Mouse (Mus musculus) MEL (cell line): ENCODE data around the gene Hat1. TPM values are rescaled to one million over a fixed set of nuclear protein-coding genes. Genes with fewer than 3 reads are reported as not detected.
A peak's percentile ranks its signal among the peaks of the same experiment; 100 is the strongest.

Experiments used
- DNase-seq: peaks from one replicate; pipeline ENCODE4 v3.0.0; 2011; ENCODE audit warnings: low read depth, low spot score
- H3K27ac ChIP-seq: 2 replicates; pipeline ENCODE4 v1.5.1; 2012; ENCODE audit warnings: low read depth, mild to moderate bottlenecking, control low read depth, low read length, moderate library complexity; ENCODE audit not compliant: control insufficient read depth
- H3K27me3 ChIP-seq, 2 experiments: fragments of 150-350 bp in 1 of 2; sonication (generic) in 1 of 2; 2 replicates each; pipeline ENCODE4 v1.6.1; 2012; ENCODE audit warnings: low read length in 2 of 2, mild to moderate bottlenecking in 2 of 2, improper control_type of control experiment in 1 of 2, moderate library complexity in 1 of 2; ENCODE audit not compliant: insufficient read depth in 2 of 2, control insufficient read depth in 1 of 2
- H3K36me3 ChIP-seq, 2 experiments: 2 replicates each; pipeline ENCODE4 v1.6.1; 2012 to 2014; ENCODE audit warnings: low read length in 2 of 2, improper control_type of control experiment in 1 of 2, inconsistent platforms in 1 of 2, mild to moderate bottlenecking in 1 of 2; ENCODE audit not compliant: insufficient read depth in 2 of 2, control insufficient read depth in 1 of 2
- H3K4me1 ChIP-seq, 2 experiments: fragments of 150-350 bp in 1 of 2; sonication (generic) in 1 of 2; 2 replicates each; pipeline ENCODE4 v1.6.1; 2012; ENCODE audit warnings: low read length in 2 of 2, improper control_type of control experiment in 1 of 2, mild to moderate bottlenecking in 1 of 2; ENCODE audit not compliant: insufficient read depth in 2 of 2, control insufficient read depth in 1 of 2
- H3K4me3 ChIP-seq, 2 experiments: fragments of 150-350 bp in 1 of 2; sonication (generic) in 1 of 2; 2 replicates each; pipeline ENCODE4 v1.5.1; 2012; ENCODE audit warnings: low read depth in 2 of 2, low read length in 2 of 2, mild to moderate bottlenecking in 2 of 2, moderate library complexity in 2 of 2, control low read depth in 1 of 2, improper control_type of control experiment in 1 of 2; ENCODE audit not compliant: control insufficient read depth in 1 of 2, insufficient read depth in 1 of 2
- H3K79me2 ChIP-seq: 2 replicates; pipeline ENCODE4 v1.6.1; 2012; ENCODE audit warnings: mild to moderate bottlenecking, low read length, moderate library complexity; ENCODE audit not compliant: control insufficient read depth, poor library complexity, insufficient read depth
- H3K9ac ChIP-seq: 2 replicates; pipeline ENCODE4 v1.6.1; 2012; ENCODE audit warnings: low read depth, mild to moderate bottlenecking, control low read depth, low read length, moderate library complexity; ENCODE audit not compliant: control insufficient read depth, poor library complexity, severe bottlenecking
- H3K9me3 ChIP-seq: fragments of 150-350 bp; sonication (generic); replicated peaks from 2 replicates; pipeline ENCODE4 v1.6.1; 2012; ENCODE audit warnings: mild to moderate bottlenecking, low read length, improper control_type of control experiment, moderate library complexity; ENCODE audit not compliant: insufficient read depth
- BHLHE40 ChIP-seq: IDR thresholded peaks from 2 replicates; pipeline ENCODE4 v1.6.1; 2012; ENCODE audit warnings: low read depth, mild to moderate bottlenecking, inconsistent platforms, low read length, improper control_type of control experiment, borderline replicate concordance
- CHD1 ChIP-seq: IDR thresholded peaks from 2 replicates; pipeline ENCODE4 v1.6.1; 2012; ENCODE audit warnings: low read depth, mild to moderate bottlenecking, inconsistent platforms, low read length, improper control_type of control experiment
- CHD2 ChIP-seq: IDR thresholded peaks from 2 replicates; pipeline ENCODE4 v1.6.1; 2011; ENCODE audit warnings: low read length, improper control_type of control experiment
- ETS1 ChIP-seq: IDR thresholded peaks from 2 replicates; pipeline ENCODE4 v1.6.1; 2012; ENCODE audit warnings: low read depth, mild to moderate bottlenecking, inconsistent platforms, low read length, improper control_type of control experiment, moderate library complexity
- GATA1 ChIP-seq: IDR thresholded peaks from 2 replicates; pipeline ENCODE4 v1.6.1; 2011; ENCODE audit warnings: low read depth, low read length, improper control_type of control experiment
- KAT2A ChIP-seq: conservative IDR thresholded peaks from 2 replicates; pipeline ENCODE4 v1.6.1; 2012; ENCODE audit warnings: low read depth, low read length, improper control_type of control experiment, inconsistent platforms
- MAX ChIP-seq: IDR thresholded peaks from 2 replicates; pipeline ENCODE4 v1.6.1; 2011; ENCODE audit warnings: low read length, improper control_type of control experiment
- MEF2A ChIP-seq: IDR thresholded peaks from 2 replicates; pipeline ENCODE4 v1.6.1; 2014; ENCODE audit warnings: low read depth, mild to moderate bottlenecking, inconsistent platforms, low read length, improper control_type of control experiment; ENCODE audit not compliant: poor library complexity, insufficient replicate concordance, severe bottlenecking; ENCODE audit errors: extremely low read depth
- MXI1 ChIP-seq: IDR thresholded peaks from 2 replicates; pipeline ENCODE4 v1.6.1; 2011; ENCODE audit warnings: mild to moderate bottlenecking, low read depth, low read length, improper control_type of control experiment
- MYB ChIP-seq: IDR thresholded peaks from 2 replicates; pipeline ENCODE4 v1.6.1; 2011; ENCODE audit warnings: mild to moderate bottlenecking, low read depth, low read length, improper control_type of control experiment
- NELFE ChIP-seq: IDR thresholded peaks from 2 replicates; pipeline ENCODE4 v1.6.1; 2011; ENCODE audit warnings: low read depth, low read length, improper control_type of control experiment
- NRF1 ChIP-seq: IDR thresholded peaks from 2 replicates; pipeline ENCODE4 v1.6.1; 2014; ENCODE audit warnings: low read depth, mild to moderate bottlenecking, inconsistent platforms, low read length, improper control_type of control experiment, moderate library complexity; ENCODE audit not compliant: poor library complexity, insufficient read depth, severe bottlenecking
- SMC3 ChIP-seq: IDR thresholded peaks from 2 replicates; pipeline ENCODE4 v1.6.1; 2011; ENCODE audit warnings: low read depth, low read length, improper control_type of control experiment
- TCF12 ChIP-seq: IDR thresholded peaks from 2 replicates; pipeline ENCODE4 v1.6.1; 2014; ENCODE audit warnings: low read depth, mild to moderate bottlenecking, inconsistent platforms, low read length, improper control_type of control experiment, moderate library complexity
- UBTF ChIP-seq: IDR thresholded peaks from 2 replicates; pipeline ENCODE4 v1.6.1; 2012; ENCODE audit warnings: low read depth, mild to moderate bottlenecking, inconsistent platforms, low read length, improper control_type of control experiment, moderate library complexity, borderline replicate concordance; ENCODE audit not compliant: insufficient read depth
- USF1 ChIP-seq: IDR thresholded peaks from 2 replicates; pipeline ENCODE4 v1.6.1; 2014; ENCODE audit warnings: low read depth, mild to moderate bottlenecking, inconsistent platforms, low read length, improper control_type of control experiment, moderate library complexity
- ZKSCAN1 ChIP-seq: IDR thresholded peaks from 2 replicates; pipeline ENCODE4 v1.6.1; 2012; ENCODE audit warnings: low read depth, mild to moderate bottlenecking, inconsistent platforms, low read length, improper control_type of control experiment, moderate library complexity
- ZNF384 ChIP-seq: IDR thresholded peaks from 2 replicates; pipeline ENCODE4 v1.6.1; 2012; ENCODE audit warnings: low read depth, mild to moderate bottlenecking, inconsistent platforms, low read length, improper control_type of control experiment
- polyA plus RNA-seq, 2 experiments: library from polyadenylated mRNA; stranded (reverse) in 1 of 2; unstranded in 1 of 2; fragments of >175 nt in 1 of 2; fragments of >200 nt in 1 of 2; gene quantifications; 2 replicates each; pipeline versions ENCODE4 v1.2.1 to v1.2.4; 2012; ENCODE audit warnings: low replicate concordance in 2 of 2, low read depth in 1 of 2; ENCODE audit not compliant: insufficient read length in 2 of 2, insufficient read depth in 1 of 2, missing spikeins in 1 of 2
- total RNA-seq: library from RNA; depleted of rRNA; stranded (reverse); fragments of 300-350 nt; gene quantifications from 2 replicates; pipeline ENCODE4 v1.2.3, GENCODE M21; 2012

The Hat1 gene
- total and polyA plus RNA-seq, 3 experiments, result 167 TPM; not detected in 1

- TF ChIP-seq USF1, result no peak
Measured at GRCm38 (mm10) chr2:71377426-71377825, 11.3 kb upstream of the Hat1 start (continued).

- Histone ChIP-seq H3K4me3 (no peak overlapping the region), H3K4me1 (peaks cover under 1 to 13% of the 10 kb centered on the region in 2 experiments; a peak in 2 of 4 replicates), H3K9me3 (no peaks in the 10 kb centered on the region), H3K36me3 (peaks cover 0 to 10% of the 10 kb centered on the region in 2 experiments; a peak in 2 of 4 replicates), H3K27me3 (no peaks in the 10 kb centered on the region), H3K79me2 (no peaks in the 10 kb centered on the region; the same call in 1 of the 2 replicates), H3K27ac (peak overlapping the region; percentile 43; the same call in 1 of the 2 replicates), H3K9ac (0 out of 2 replicates have a peak overlapping the region, but pooled peaks have one; percentile 22)
- peak; percentile 76 for DNase-seq
- TF ChIP-seq MYB (no peak), GATA1 (no peak), TCF12 (no peak), UBTF (no peak), CHD1 (no peak)
Measured at GRCm38 (mm10) chr2:71381962-71382361, 6.8 kb upstream of the Hat1 start.

GRCm38 (mm10) chr2:71383890-71384289 is 4.9 kb upstream of the Hat1 start:
- H3K4me3 ChIP-seq, result no peak overlapping the region
- peaks cover 3 to 4% of the 10 kb centered on the region in 2 experiments; a peak in 3 of 4 replicates for H3K4me1 ChIP-seq
- H3K79me2 ChIP-seq, result no peaks in the 10 kb centered on the region
- H3K27me3 ChIP-seq, result no peaks in the 10 kb centered on the region
- no peak for DNase-seq
- no peak overlapping the region for H3K9ac ChIP-seq
- no peaks in the 10 kb centered on the region for H3K9me3 ChIP-seq
- peaks cover 0 to 9% of the 10 kb centered on the region in 2 experiments; a peak in 2 of 4 replicates for H3K36me3 ChIP-seq
- TF ChIP-seq USF1, result no peak
- TF ChIP-seq BHLHE40, result no peak
- TF ChIP-seq CHD1, result no peak
- TF ChIP-seq MEF2A, result no peak
- no peak for TF ChIP-seq MXI1
- no peak for TF ChIP-seq ETS1
- no peak overlapping the region for H3K27ac ChIP-seq

- Histone ChIP-seq H3K9me3 (no peaks in the 10 kb centered on the region), H3K4me1 (peaks cover 3 to 5% of the 10 kb centered on the region in 2 experiments), H3K27me3 (no peaks in the 10 kb centered on the region), H3K79me2 (peaks cover 19% of the 10 kb centered on the region), H3K9ac (no peak overlapping the region), H3K27ac (no peak overlapping the region), H3K4me3 (no peak overlapping the region), H3K36me3 (peaks cover 7 to 21% of the 10 kb centered on the region in 2 experiments)
- TF ChIP-seq MAX, result no peak
- no peak for TF ChIP-seq NELFE
- no peak for TF ChIP-seq MEF2A
- TF ChIP-seq GATA1, result no peak
- no peak for TF ChIP-seq KAT2A
- TF ChIP-seq ZNF384, result no peak
- TF ChIP-seq SMC3, result no peak
- TF ChIP-seq NRF1, result no peak
- TF ChIP-seq CHD2, result no peak
- TF ChIP-seq ZKSCAN1, result no peak
- TF ChIP-seq MXI1, result no peak
- no peak for DNase-seq
Measured at GRCm38 (mm10) chr2:71387766-71388165, 992 bp upstream of the Hat1 start.
